Mouse (Mus musculus): ENCODE results near the gene Trp53rka. TPM values are rescaled to one million over a fixed set of nuclear protein-coding genes. Genes with fewer than 3 reads are reported as not detected.

Trp53rka gene
- total RNA-seq, 2 experiments from 2014 or later, result 1.5 to 4.2 TPM

Other genes starting within 250 kb of the Trp53rka start
- 22.6 and 34.2 TPM in 2 replicates for gene Slc35c2, start 205.5 kb downstream of the Trp53rka start, total RNA-seq (2015; ENCODE audit: low replicate concordance)
- 10.0 and 14.6 TPM in 2 replicates for gene Slc35c2, start 205.5 kb downstream of the Trp53rka start, total RNA-seq (2017; ENCODE audit: low replicate concordance)
- 15.8 and 15.9 TPM in 2 replicates for gene Elmo2, start 166.8 kb downstream of the Trp53rka start, total RNA-seq (2015; ENCODE audit: low replicate concordance)
- 5.6 and 9.4 TPM in 2 replicates for gene Elmo2, start 166.8 kb downstream of the Trp53rka start, total RNA-seq (2017; ENCODE audit: low replicate concordance)
- gene Zfp663, start 124.6 kb downstream of the Trp53rka start, total RNA-seq (2015; ENCODE audit: low replicate concordance), result not detected in 2 replicates
- not detected in 2 replicates for gene Zfp663, start 124.6 kb downstream of the Trp53rka start, total RNA-seq (2017; ENCODE audit: low replicate concordance)
- not detected in 2 replicates for gene Zfp334, start 105.1 kb downstream of the Trp53rka start, total RNA-seq (2015; ENCODE audit: low replicate concordance)
- gene Zfp334, start 105.1 kb downstream of the Trp53rka start, total RNA-seq (2017; ENCODE audit: low replicate concordance), result not detected in 2 replicates
- not detected in 2 replicates for gene Ocstamp, start 92.9 kb downstream of the Trp53rka start, total RNA-seq (2015; ENCODE audit: low replicate concordance)
- 0.42 TPM in 1 of 2 replicates, not detected in the other for gene Ocstamp, start 92.9 kb downstream of the Trp53rka start, total RNA-seq (2017; ENCODE audit: low replicate concordance)
- not detected in 2 replicates for gene Slc13a3, start 20.1 kb downstream of the Trp53rka start, total RNA-seq (2015; ENCODE audit: low replicate concordance)
- not detected in 2 replicates for gene Slc13a3, start 20.1 kb downstream of the Trp53rka start, total RNA-seq (2017; ENCODE audit: low replicate concordance)
- not detected in 2 replicates for gene Slc2a10, start 10.5 kb upstream of the Trp53rka start, total RNA-seq (2015; ENCODE audit: low replicate concordance)
- 0.28 TPM in 1 of 2 replicates, not detected in the other for gene Slc2a10, start 10.5 kb upstream of the Trp53rka start, total RNA-seq (2017; ENCODE audit: low replicate concordance)
- gene Eya2, start 101.7 kb upstream of the Trp53rka start, total RNA-seq (2015; ENCODE audit: low replicate concordance), result not detected in 2 replicates
- 0.09 and 0.28 TPM in 2 replicates for gene Eya2, start 101.7 kb upstream of the Trp53rka start, total RNA-seq (2017; ENCODE audit: low replicate concordance)

All from erythroblast, adult 5-6 weeks (primary cell).